Mouse (Mus musculus) heart, embryonic 14.5 days (tissue): ENCODE measurements at regions not wholly inside any gene's neighbourhood (a gene's known extent, or its start where the extent isn't known, plus 50 kb on each side); places are given as distances from the start of the nearest gene placed in this dataset.

ENCODE experiments used
- ATAC-seq: fragments of 200-750 bp; cut with Nextera tagmentation; 2 replicates; pipeline ENCODE4 v1.8.0; 2017; ENCODE audit warnings: low read depth, moderate TSS enrichment; ENCODE audit not compliant: insufficient number of reproducible peaks, insufficient read depth, low FRiP score
- H3K27ac ChIP-seq, 2 experiments: fragments of 200-500 bp in 1 of 2; fragments of 300-500 bp in 1 of 2; sonication (generic) in 1 of 2; replicated peaks in 1 of 2; 2 replicates each; pipeline ENCODE4 v1.5.1; 2012 to 2014; ENCODE audit warnings: low read depth in 2 of 2, low read length in 2 of 2, control low read depth in 1 of 2, mild to moderate bottlenecking in 1 of 2, mixed read lengths in 1 of 2; ENCODE audit not compliant: control insufficient read depth in 1 of 2, insufficient read depth in 1 of 2
- H3K27me3 ChIP-seq: fragments of 300-500 bp; sonication (generic); 2 replicates; pipeline ENCODE4 v1.6.1; 2014; ENCODE audit warnings: mild to moderate bottlenecking, low read length, control low read depth; ENCODE audit not compliant: control insufficient read depth, insufficient read depth
- H3K36me3 ChIP-seq: fragments of 300-500 bp; sonication (generic); 2 replicates; pipeline ENCODE4 v1.6.1; 2014; ENCODE audit warnings: mild to moderate bottlenecking, control low read depth, low read length, mixed read lengths; ENCODE audit not compliant: control insufficient read depth, insufficient read depth
- H3K4me1 ChIP-seq, 2 experiments: fragments of 200-500 bp in 1 of 2; fragments of 300-500 bp in 1 of 2; sonication (generic) in 1 of 2; 2 replicates each; pipeline ENCODE4 v1.6.1; 2012 to 2014; ENCODE audit warnings: low read length in 2 of 2, control low read depth in 1 of 2, mixed read lengths in 1 of 2; ENCODE audit not compliant: control insufficient read depth in 2 of 2, insufficient read depth in 2 of 2
- H3K4me2 ChIP-seq: fragments of 300-500 bp; sonication (generic); 2 replicates; pipeline ENCODE4 v1.6.1; 2014; ENCODE audit warnings: mild to moderate bottlenecking, low read length
- H3K4me3 ChIP-seq, 2 experiments: fragments of 200-500 bp in 1 of 2; fragments of 300-500 bp in 1 of 2; sonication (generic) in 1 of 2; 2 replicates each; pipeline ENCODE4 v1.5.1; 2012 to 2014; ENCODE audit warnings: low read length in 2 of 2, mild to moderate bottlenecking in 2 of 2, control low read depth in 1 of 2, low read depth in 1 of 2, moderate library complexity in 1 of 2; ENCODE audit not compliant: control insufficient read depth in 1 of 2, insufficient read depth in 1 of 2
- H3K9ac ChIP-seq: fragments of 300-500 bp; sonication (generic); 2 replicates; pipeline ENCODE4 v1.6.1; 2014; ENCODE audit warnings: mild to moderate bottlenecking, low read length
- H3K9me3 ChIP-seq: fragments of 300-500 bp; sonication (generic); 2 replicates; pipeline ENCODE4 v1.6.1; 2016; ENCODE audit warnings: low read length, control low read depth; ENCODE audit not compliant: control insufficient read depth
- WGBS: fragments of 180-500 bp; shearing (Covaris S2); extraction: QIAGEN DNeasy Blood & Tissue Kit; methylation state at CpG from one replicate; pipeline ENCODE4 v1.1.7; 2014; 5-methylcytosine and 5-hydroxymethylcytosine counted together

DNA sequence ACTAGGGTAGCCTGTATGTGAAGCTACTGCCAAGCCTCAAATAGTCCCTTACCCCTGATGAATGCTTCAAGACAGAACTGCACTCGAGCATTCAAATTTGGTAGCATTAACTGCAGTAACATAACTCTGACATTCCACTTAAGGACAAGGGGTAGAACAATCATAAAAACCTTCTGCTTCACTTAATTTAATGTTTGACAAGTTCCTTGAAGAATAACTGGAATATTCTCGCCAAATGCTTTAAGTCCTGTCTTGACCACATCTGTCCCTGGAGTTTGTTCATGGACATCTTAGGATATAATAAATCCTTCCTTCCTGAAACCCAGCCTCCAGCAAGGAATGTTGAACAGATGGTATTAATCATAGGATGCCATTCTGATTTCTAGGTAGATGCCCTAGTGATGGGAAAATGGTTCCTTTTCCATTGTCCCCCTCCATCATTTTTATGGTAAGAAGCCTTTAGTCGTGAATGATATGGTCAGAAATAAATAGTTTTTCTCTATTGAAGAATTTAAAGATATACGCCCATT lies 154.7 kb upstream of the Gm15217 start:
- Histone ChIP-seq H3K27ac (no peak overlapping the region), H3K4me1 (no peaks in the 10 kb centered on the region)
- WGBS: 84% methylated on average over 4 of the region's 4 CpGs

DNA sequence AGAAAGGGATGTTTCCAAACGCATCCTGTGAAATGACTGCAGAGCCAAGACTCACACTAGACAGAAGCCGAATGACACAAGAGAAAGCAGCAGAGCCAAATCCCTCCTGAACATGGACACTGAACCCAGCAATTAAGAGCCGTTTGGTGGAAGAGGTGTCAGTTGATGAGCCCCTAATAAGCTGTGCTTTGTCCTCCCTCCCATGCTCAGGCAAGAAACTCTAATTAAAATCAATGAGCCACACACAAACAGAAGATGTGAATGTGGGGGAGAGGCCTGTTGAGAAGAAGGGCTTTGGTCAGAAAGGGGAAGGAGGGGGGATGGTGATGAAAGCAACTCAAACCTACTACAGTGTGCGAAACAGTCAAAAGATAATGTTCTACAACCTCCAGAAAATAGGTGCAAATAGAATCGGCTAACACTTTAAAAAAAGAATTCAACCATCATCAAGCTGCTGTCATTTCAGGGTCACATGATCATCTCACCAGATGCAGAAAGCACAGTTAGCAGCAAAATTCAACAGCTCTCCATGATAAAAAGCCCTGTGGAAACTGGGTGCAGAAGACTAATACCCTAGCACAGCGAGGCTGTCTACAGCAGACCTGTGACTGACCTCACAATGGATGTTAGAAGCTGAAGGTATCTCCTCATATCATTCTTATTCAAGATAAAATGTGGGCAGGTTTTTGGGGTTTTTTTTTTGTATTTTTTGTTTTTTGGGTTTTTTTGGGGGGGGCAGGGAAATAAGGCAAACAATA lies 153.2 kb upstream of the Gm15217 start:
- H3K4me1 ChIP-seq: no peaks in the 10 kb centered on the region
- no peak overlapping the region for H3K4me2 ChIP-seq
- no peak overlapping the region for H3K4me3 ChIP-seq
- WGBS: 58% methylated on average over 6 of the region's 6 CpGs
- ATAC-seq: no peak
- no peaks in the 10 kb centered on the region for H3K36me3 ChIP-seq
- H3K9me3 ChIP-seq: no peaks in the 10 kb centered on the region
- H3K27ac ChIP-seq: no peak overlapping the region
- H3K9ac ChIP-seq: no peak overlapping the region
- no peaks in the 10 kb centered on the region for H3K27me3 ChIP-seq

More for the DNA sequence above, 154.7 kb upstream of the Gm15217 start:
- Histone ChIP-seq H3K27me3 (no peaks in the 10 kb centered on the region), H3K4me3 (no peak overlapping the region), H3K36me3 (no peaks in the 10 kb centered on the region), H3K9ac (no peak overlapping the region), H3K4me2 (no peak overlapping the region), H3K9me3 (no peaks in the 10 kb centered on the region)
- ATAC-seq: no peak

DNA sequence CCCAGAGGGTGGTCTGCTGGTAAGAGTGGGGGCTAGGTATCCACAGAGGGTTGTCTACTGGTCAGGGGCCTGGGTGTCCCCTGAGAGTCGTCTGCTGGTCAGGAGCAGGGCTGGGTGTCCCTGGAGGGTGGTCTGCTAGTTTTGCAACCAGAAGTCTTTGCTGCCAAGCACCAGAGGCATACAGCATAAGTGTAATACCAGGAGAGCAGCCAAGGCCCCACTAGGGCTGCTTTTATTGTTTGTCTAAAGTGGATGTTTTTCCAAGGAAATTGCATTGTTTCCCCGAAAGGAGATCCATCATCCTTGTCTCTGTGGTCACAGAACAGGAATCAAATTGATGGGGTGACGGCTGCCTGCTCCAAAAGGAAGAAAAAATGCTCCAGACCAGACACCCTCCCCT lies 145.2 kb upstream of the Gm15217 start:
- WGBS: 58% methylated on average over 3 of the region's 3 CpGs
- Histone ChIP-seq H3K9me3 (no peaks in the 10 kb centered on the region), H3K9ac (no peak overlapping the region), H3K27ac (no peak overlapping the region), H3K4me2 (no peak overlapping the region), H3K4me3 (no peak overlapping the region), H3K4me1 (no peaks in the 10 kb centered on the region), H3K27me3 (no peaks in the 10 kb centered on the region), H3K36me3 (no peaks in the 10 kb centered on the region)
- ATAC-seq: no peak

DNA sequence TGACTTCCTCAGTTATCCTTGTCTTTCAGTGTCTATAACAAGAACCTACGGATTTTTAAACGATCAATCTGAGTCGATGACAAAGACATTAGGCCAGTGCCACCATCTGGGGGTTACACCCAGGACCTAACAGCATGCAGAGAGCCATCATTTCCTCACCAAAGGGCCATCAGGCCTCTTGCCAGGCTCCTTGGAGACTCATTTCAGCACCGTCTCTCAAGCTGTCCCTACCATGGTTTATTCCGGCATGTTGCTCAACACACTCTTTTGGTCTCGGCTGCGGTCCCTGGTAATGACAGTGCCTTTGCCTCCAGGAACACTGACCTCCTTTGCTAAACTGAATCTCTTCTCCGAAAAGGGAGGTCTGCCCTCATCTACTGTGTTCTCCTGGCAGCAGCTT lies 144.4 kb upstream of the Gm15217 start:
- Histone ChIP-seq H3K4me2 (no peak overlapping the region), H3K9me3 (no peaks in the 10 kb centered on the region), H3K36me3 (no peaks in the 10 kb centered on the region), H3K4me3 (no peak overlapping the region), H3K4me1 (no peaks in the 10 kb centered on the region), H3K27ac (no peak overlapping the region), H3K27me3 (no peaks in the 10 kb centered on the region), H3K9ac (no peak overlapping the region)
- 91% methylated on average over 8 of the region's 8 CpGs for WGBS
- no peak for ATAC-seq

DNA sequence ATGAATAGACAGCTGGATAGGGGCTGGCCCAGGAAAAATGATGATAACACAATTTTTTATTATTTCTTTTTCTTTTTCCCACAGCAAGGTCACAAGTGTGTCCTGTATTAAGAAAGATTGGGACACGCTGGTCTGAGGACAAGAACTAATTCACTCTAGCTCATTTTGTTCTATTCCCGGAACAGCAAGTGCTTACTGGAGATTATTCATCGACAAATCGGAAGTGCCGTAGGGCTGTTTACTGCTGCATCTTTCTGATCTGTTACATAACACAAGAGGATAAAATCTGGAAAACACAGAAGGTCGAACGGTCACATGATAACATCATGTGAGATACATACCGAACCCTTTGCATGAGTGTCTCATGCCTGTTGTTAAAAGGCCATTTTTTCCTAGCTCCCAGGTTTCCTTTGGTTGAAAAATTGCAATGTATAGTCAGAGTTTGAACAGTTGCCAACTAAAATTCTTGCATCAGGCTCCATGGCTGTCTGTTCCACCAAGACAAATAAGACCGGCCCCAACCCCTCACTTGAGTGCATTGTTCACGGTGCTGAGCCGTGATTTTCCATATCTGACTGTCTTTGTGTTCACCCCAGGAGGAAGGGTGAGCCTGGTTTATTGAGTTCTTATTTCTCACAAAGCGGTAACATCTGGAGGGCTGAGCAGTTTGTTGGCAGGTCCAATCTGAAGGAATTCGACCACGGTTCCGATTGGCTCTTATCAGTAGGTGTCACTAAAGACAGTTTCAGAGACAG lies 139.0 kb upstream of the Gm15217 start:
- no peak for ATAC-seq
- Histone ChIP-seq H3K4me2 (no peak overlapping the region), H3K9ac (no peak overlapping the region), H3K27ac (no peak overlapping the region), H3K4me1 (peaks cover 3 to 8% of the 10 kb centered on the region in 2 experiments; a peak in 2 of 4 replicates), H3K27me3 (no peaks in the 10 kb centered on the region), H3K9me3 (no peaks in the 10 kb centered on the region), H3K4me3 (no peak overlapping the region), H3K36me3 (no peaks in the 10 kb centered on the region)
- 56% methylated on average over 15 of the region's 15 CpGs for WGBS

DNA sequence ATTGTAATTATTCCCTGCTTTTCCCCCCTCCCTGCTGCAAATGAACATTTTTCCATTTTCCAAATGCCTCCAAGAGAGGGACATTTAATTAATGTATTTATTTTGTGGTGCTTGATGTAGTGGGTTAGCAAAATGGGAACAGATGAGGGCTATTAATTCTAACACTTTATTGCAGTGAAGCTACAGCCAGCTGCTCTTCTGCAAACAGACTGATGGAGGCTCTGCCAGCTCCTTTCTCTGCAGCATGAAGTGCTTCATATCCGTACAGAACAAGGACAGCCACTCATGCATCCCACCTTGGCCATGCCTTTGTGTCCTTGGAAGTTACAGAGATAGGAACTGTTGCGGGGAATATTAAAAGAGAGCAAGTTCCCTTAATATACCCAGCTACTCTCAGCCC lies 138.3 kb upstream of the Gm15217 start:
- Histone ChIP-seq H3K4me3 (no peak overlapping the region), H3K9me3 (no peaks in the 10 kb centered on the region), H3K4me1 (peaks cover 3 to 8% of the 10 kb centered on the region in 2 experiments; a peak in 2 of 4 replicates), H3K4me2 (no peak overlapping the region), H3K27ac (0 out of 4 replicates have a peak overlapping the region, but pooled peaks of 1 of the 2 experiments have one; percentile 5), H3K9ac (no peak overlapping the region), H3K36me3 (no peaks in the 10 kb centered on the region), H3K27me3 (no peaks in the 10 kb centered on the region)
- WGBS: 47% methylated on average over 2 of the region's 2 CpGs
- ATAC-seq: no peak

DNA sequence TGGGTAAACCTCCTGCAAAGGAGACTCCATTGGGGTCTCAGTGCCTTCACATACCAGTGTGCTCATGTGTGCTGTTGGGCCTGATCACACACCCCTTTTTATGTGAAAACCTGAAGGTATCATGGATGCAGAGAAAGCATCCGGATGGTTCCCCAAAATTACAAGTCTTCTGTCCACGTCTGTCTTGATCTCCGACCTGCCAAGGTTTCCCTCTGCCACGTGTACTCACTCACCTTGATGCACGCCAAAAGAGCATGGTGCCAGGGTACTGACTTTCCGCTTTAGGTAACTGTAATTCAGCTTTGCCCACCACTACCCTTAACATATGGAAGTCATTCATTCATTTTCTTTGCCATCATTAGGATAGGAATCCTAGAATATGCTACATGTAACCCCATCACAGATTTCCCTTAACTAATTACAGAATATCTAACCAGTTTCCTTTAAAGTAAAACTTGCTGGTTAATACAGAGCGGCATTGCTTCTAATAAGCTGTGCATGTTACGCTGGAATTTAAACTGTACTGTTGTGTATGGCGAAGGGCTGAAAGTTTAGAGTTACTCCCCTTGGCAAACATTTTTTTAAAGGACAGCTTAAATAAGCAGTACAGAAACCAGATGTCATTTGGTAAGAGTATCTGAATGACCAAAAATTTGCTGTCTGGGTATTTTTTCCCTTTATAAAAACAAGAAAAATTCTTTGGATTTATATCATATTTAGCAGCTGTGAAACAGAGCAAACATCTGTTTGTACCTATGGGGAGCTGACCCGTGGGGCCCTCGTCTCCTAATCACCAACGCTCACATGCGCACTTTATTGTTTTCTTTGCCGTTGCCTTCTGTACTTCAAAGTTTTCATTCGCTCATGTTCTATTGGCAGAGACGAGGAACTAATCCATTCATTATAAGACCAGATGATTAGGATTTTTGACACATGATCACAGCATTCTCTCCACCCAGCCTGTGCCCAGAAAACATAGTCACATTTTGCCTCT lies 131.4 kb upstream of the Gm15217 start:
- no peak for ATAC-seq
- no peak overlapping the region for H3K4me3 ChIP-seq
- H3K27ac ChIP-seq: no peak overlapping the region
- no peaks in the 10 kb centered on the region for H3K36me3 ChIP-seq
- no peak overlapping the region for H3K9ac ChIP-seq
- 73% methylated on average over 16 of the region's 16 CpGs for WGBS
- no peak overlapping the region for H3K4me2 ChIP-seq
- no peaks in the 10 kb centered on the region for H3K4me1 ChIP-seq
- no peaks in the 10 kb centered on the region for H3K27me3 ChIP-seq
- no peaks in the 10 kb centered on the region for H3K9me3 ChIP-seq
